Mouse (Mus musculus) testis, adult 2 months (tissue): Measurements from ENCODE around the gene Sox12. TPM values are rescaled to one million over a fixed set of nuclear protein-coding genes. Genes with fewer than 3 reads are reported as not detected.

Experiments used
- H3K27ac ChIP-seq: fragments of 200-500 bp; 2 replicates; pipeline ENCODE4 v1.5.1; 2012; ENCODE audit warnings: low read depth, low read length; ENCODE audit not compliant: control insufficient read depth, insufficient read depth
- H3K27me3 ChIP-seq: fragments of 200-500 bp; 2 replicates; pipeline ENCODE4 v1.6.1; 2012; ENCODE audit warnings: mild to moderate bottlenecking, low read length, moderate library complexity; ENCODE audit not compliant: control insufficient read depth, insufficient read depth
- H3K36me3 ChIP-seq: fragments of 200-500 bp; 2 replicates; pipeline ENCODE4 v1.6.1; 2012; ENCODE audit warnings: mild to moderate bottlenecking, low read length; ENCODE audit not compliant: control insufficient read depth, insufficient read depth
- H3K4me1 ChIP-seq: fragments of 200-500 bp; 2 replicates; pipeline ENCODE4 v1.6.1; 2012; ENCODE audit warnings: low read length; ENCODE audit not compliant: control insufficient read depth, insufficient read depth
- H3K4me3 ChIP-seq: fragments of 200-500 bp; 2 replicates; pipeline ENCODE4 v1.5.1; 2012; ENCODE audit warnings: low read depth, mild to moderate bottlenecking, low read length, moderate library complexity, mixed read lengths; ENCODE audit not compliant: control insufficient read depth
- CTCF ChIP-seq: fragments of 200-500 bp; IDR thresholded peaks from 2 replicates; pipeline ENCODE4 v1.5.1; 2012; ENCODE audit warnings: low read depth, mild to moderate bottlenecking, inconsistent platforms, low read length, moderate library complexity; ENCODE audit not compliant: control insufficient read depth, insufficient read depth, insufficient replicate concordance
- POLR2A ChIP-seq: fragments of 200-500 bp; IDR thresholded peaks from 2 replicates; pipeline ENCODE4 v1.6.1; 2012; ENCODE audit warnings: low read depth, mild to moderate bottlenecking, inconsistent platforms, low read length, moderate library complexity; ENCODE audit not compliant: control insufficient read depth
- polyA plus RNA-seq: library from polyadenylated mRNA; depleted of rRNA; stranded (reverse); fragments of >200 nt; gene quantifications from 2 replicates; pipeline ENCODE4 v1.2.3, GENCODE M21; 2012

Gene Sox12
- polyA plus RNA-seq, 1 experiment = 6.2 TPM

GRCm38 (mm10) chr2:152399122-152399542, 1.3 kb upstream of the Sox12 start:
- Histone ChIP-seq H3K27me3 (no peaks in the 10 kb centered on the region), H3K4me3 (peak overlapping the region; percentile 91), H3K4me1 (peaks cover 34% of the 10 kb centered on the region), H3K27ac (peak overlapping the region; percentile 84), H3K36me3 (no peaks in the 10 kb centered on the region)
- TF ChIP-seq POLR2A = no peak
- TF ChIP-seq CTCF = no peak

- peak overlapping the region; percentile 86 for H3K27ac ChIP-seq
- peaks cover 34% of the 10 kb centered on the region for H3K4me1 ChIP-seq
- TF ChIP-seq POLR2A (peak; percentile 57), CTCF (no peak)
- H3K36me3 ChIP-seq = no peaks in the 10 kb centered on the region
- no peaks in the 10 kb centered on the region for H3K27me3 ChIP-seq
- peak overlapping the region; percentile 91 for H3K4me3 ChIP-seq
These were observed 828 bp upstream of the Sox12 start for GRCm38 (mm10) chr2:152398691-152399090.

GRCm38 (mm10) chr2:152397004-152397589, 766 bp downstream of the Sox12 start:
- Histone ChIP-seq H3K36me3 (no peaks in the 10 kb centered on the region), H3K4me3 (peak overlapping the region; percentile 91), H3K27me3 (no peaks in the 10 kb centered on the region), H3K27ac (peak overlapping the region; percentile 93), H3K4me1 (peaks cover 34% of the 10 kb centered on the region)
- TF ChIP-seq CTCF (no peak), POLR2A (no peak; the same call in 1 of the 2 replicates)

- Histone ChIP-seq H3K27me3 (no peaks in the 10 kb centered on the region), H3K4me1 (peaks cover 36% of the 10 kb centered on the region), H3K27ac (peak overlapping the region; percentile 93), H3K4me3 (peak overlapping the region; percentile 91), H3K36me3 (no peaks in the 10 kb centered on the region)
- TF ChIP-seq CTCF (no peak), POLR2A (peak; percentile 32; the same call in 1 of the 2 replicates)
These were observed 1.5 kb downstream of the Sox12 start for GRCm38 (mm10) chr2:152396110-152397003.

GRCm38 (mm10) chr2:152395271-152395920, 2.5 kb downstream of the Sox12 start:
- peak overlapping the region; percentile 43; the same call in 1 of the 2 replicates for H3K27ac ChIP-seq
- TF ChIP-seq POLR2A = no peak
- no peak for TF ChIP-seq CTCF

GRCm38 (mm10) chr2:152393225-152394017, 4.4 kb downstream of the Sox12 start:
- Histone ChIP-seq H3K4me1 (peaks cover 29% of the 10 kb centered on the region), H3K27ac (no peak overlapping the region), H3K4me3 (no peak overlapping the region), H3K27me3 (no peaks in the 10 kb centered on the region), H3K36me3 (no peaks in the 10 kb centered on the region)
- TF ChIP-seq CTCF = no peak
- no peak for TF ChIP-seq POLR2A

More at GRCm38 (mm10) chr2:152395271-152395920, 2.5 kb downstream of the Sox12 start:
- Histone ChIP-seq H3K27me3 (no peaks in the 10 kb centered on the region), H3K4me3 (peak overlapping the region; percentile 19), H3K4me1 (peaks cover 38% of the 10 kb centered on the region), H3K36me3 (no peaks in the 10 kb centered on the region)

- Histone ChIP-seq H3K27me3 (no peaks in the 10 kb centered on the region), H3K4me1 (peaks cover 24% of the 10 kb centered on the region), H3K27ac (no peak overlapping the region), H3K4me3 (no peak overlapping the region), H3K36me3 (no peaks in the 10 kb centered on the region)
- TF ChIP-seq CTCF (no peak; the same call in 1 of the 2 replicates), POLR2A (no peak)
These were observed 5.1 kb downstream of the Sox12 start for GRCm38 (mm10) chr2:152392786-152393185.
